Mouse (Mus musculus) spleen, adult 2 months (tissue): Measurements from ENCODE around the gene Btbd35f26. TPM values are rescaled to one million over a fixed set of nuclear protein-coding genes. Genes with fewer than 3 reads are reported as not detected.
"Not testable (repeated sequence)": the region's sequence is repeated elsewhere in the genome, so short reads cannot be mapped to it uniquely, and the experiment has no call there.

Experiments used
- DNase-seq, 2 experiments: peaks; one replicate each; pipeline versions ENCODE4 v3.0.0 to v3.0.0-alpha.2; 2012 to 2021; ENCODE audit warnings: low spot score in 2 of 2, low read depth in 1 of 2
- H3K27ac ChIP-seq: fragments of 200-500 bp; 2 replicates; pipeline ENCODE4 v1.5.1; 2012; ENCODE audit warnings: low read length, inconsistent platforms; ENCODE audit not compliant: insufficient read depth
- H3K27me3 ChIP-seq: fragments of 200-500 bp; 2 replicates; pipeline ENCODE4 v1.6.1; 2012; ENCODE audit warnings: mild to moderate bottlenecking, moderate library complexity, low read length, inconsistent platforms; ENCODE audit not compliant: control insufficient read depth, insufficient read depth
- H3K36me3 ChIP-seq: fragments of 200-500 bp; 2 replicates; pipeline ENCODE4 v1.6.1; 2012; ENCODE audit warnings: mild to moderate bottlenecking, low read length, inconsistent platforms; ENCODE audit not compliant: control insufficient read depth, insufficient read depth
- H3K4me1 ChIP-seq: fragments of 200-500 bp; 2 replicates; pipeline ENCODE4 v1.6.1; 2011; ENCODE audit warnings: inconsistent platforms; ENCODE audit not compliant: control insufficient read depth, insufficient read depth, insufficient read length
- H3K4me3 ChIP-seq: fragments of 200-500 bp; 2 replicates; pipeline ENCODE4 v1.5.1; 2011; ENCODE audit warnings: mild to moderate bottlenecking, inconsistent platforms; ENCODE audit not compliant: insufficient read depth, insufficient read length; ENCODE audit errors: extremely low read depth
- WGBS: fragments of 180-500 bp; shearing (Covaris S2); methylation state at CpG from one replicate; pipeline ENCODE4 v1.1.7; 2018; 5-methylcytosine and 5-hydroxymethylcytosine counted together
- polyA plus RNA-seq: library from polyadenylated mRNA; depleted of rRNA; stranded (reverse); fragments of >200 nt; gene quantifications from 2 replicates; pipeline ENCODE4 v1.2.3, GENCODE M21; 2012; rRNA removed

Btbd35f26 gene
- polyA plus RNA-seq, result not detected in 2 replicates

DNA sequence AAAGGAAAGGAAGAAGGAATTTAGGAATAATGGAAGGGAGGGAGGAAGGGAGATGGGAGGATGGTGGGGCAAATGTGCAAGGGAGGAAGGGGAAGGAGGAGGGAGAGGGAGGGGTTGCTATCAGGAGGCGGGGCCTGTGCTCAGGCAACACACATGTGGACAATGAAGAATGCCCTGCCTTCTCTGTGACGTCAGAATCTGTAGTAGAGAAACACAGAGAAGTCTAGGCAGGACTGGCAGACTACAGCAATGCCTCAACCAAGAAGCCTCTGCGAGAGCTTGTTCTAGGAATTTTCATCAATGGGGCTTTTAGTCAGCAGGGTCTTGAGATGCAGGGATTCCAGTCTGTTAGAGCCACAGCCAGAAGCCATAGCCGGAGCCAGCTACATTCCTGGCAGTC lies at the start of gene Btbd35f26:
TSS of gene Btbd35f26 (plus strand) at position 301 of the 400 bp plus-strand sequence.
- H3K27ac ChIP-seq, H3K4me3 ChIP-seq, H3K4me1 ChIP-seq, DNase-seq, H3K36me3 ChIP-seq, H3K27me3 ChIP-seq: not testable (repeated sequence)
- WGBS, result no CpG with 5 or more reads among the region's 4 CpGs

GRCm38 (mm10) chrX:31341924-31342323 lies 5.7 kb downstream of the Btbd35f26 start:
- H3K27ac ChIP-seq, H3K36me3 ChIP-seq, DNase-seq, H3K27me3 ChIP-seq, H3K4me3 ChIP-seq, H3K4me1 ChIP-seq: not testable (repeated sequence)
- 72% methylated on average over 3 of the region's 4 CpGs for WGBS

DNA sequence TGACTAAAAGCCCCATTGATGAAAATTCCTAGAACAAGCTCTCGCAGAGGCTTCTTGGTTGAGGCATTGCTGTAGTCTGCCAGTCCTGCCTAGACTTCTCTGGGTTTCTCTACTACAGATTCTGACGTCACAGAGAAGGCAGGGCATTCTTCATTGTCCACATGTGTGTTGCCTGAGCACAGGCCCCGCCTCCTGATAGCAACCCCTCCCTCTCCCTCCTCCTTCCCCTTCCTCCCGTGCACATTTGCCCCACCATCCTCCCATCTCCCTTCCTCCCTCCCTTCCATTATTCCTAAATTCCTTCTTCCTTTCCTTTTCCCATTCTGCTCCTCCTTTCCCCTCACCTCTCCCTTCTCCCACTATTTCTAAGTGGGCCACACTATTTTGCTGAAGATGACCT lies 47.6 kb downstream of the Btbd35f26 start, which contains the start of gene Btbd35f19:
TSS of gene Btbd35f19 (minus strand) at position 101 of the 400 bp plus-strand sequence.
- H3K27ac ChIP-seq, DNase-seq, H3K36me3 ChIP-seq, H3K27me3 ChIP-seq, H3K4me3 ChIP-seq, H3K4me1 ChIP-seq: not testable (repeated sequence)
- no CpG with 5 or more reads among the region's 4 CpGs for WGBS

Other genes starting within 250 kb of the Btbd35f26 start
- not detected in 2 replicates for gene Btbd35f29, start 218.8 kb upstream of the Btbd35f26 start, polyA plus RNA-seq
- gene Spin2f, start 82.6 kb upstream of the Btbd35f26 start, polyA plus RNA-seq, result not detected in 2 replicates
- gene Btbd35f19, start 47.5 kb downstream of the Btbd35f26 start, polyA plus RNA-seq, result not detected in 2 replicates
- gene Gm21883, start 237.8 kb downstream of the Btbd35f26 start, polyA plus RNA-seq, result not detected in 2 replicates